Mouse (Mus musculus): Measurements from ENCODE around the gene Gnb1. TPM values are rescaled to one million over a fixed set of nuclear protein-coding genes. Genes with fewer than 3 reads are reported as not detected.

Gnb1 gene
- polyA plus RNA-seq (2012; rRNA removed; ENCODE audit: low replicate concordance): 463 and 1,045 TPM in 2 replicates

DNA sequence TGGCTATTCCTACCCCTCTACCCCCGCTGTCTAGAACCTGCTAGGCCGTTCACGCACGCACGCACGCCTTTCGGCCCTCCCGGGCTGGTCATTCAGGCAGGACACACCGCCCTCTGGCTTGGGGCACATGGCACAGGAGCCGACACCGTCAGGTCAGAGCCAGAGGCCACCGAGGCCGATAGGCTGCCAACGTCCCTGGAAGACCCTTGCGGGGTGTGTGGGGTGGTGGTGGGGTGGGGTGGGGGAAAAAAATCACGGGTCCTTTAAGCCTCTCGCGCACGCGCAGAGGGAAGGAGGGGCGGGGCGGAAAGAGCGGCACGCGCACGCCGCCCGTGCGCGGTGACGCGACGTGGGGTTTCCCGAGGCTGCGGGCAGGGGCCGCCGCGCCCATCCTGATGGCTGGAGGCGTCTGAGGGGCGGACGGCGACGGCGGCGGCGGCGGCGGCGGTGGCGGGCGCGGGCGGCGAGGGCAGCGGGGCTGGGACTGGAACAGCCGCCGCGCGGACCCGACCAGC is at the start of gene Gnb1:
TSS of gene Gnb1 (plus strand) at position 372 of the 515 bp plus-strand sequence.

GRCm38 (mm10) chr4:155468952-155469351 is 22.2 kb upstream of the Gnb1 start, which contains the start of gene Tmem52:
Gene Tmem52 (plus strand): TSS chr4:155469114.

DNA sequence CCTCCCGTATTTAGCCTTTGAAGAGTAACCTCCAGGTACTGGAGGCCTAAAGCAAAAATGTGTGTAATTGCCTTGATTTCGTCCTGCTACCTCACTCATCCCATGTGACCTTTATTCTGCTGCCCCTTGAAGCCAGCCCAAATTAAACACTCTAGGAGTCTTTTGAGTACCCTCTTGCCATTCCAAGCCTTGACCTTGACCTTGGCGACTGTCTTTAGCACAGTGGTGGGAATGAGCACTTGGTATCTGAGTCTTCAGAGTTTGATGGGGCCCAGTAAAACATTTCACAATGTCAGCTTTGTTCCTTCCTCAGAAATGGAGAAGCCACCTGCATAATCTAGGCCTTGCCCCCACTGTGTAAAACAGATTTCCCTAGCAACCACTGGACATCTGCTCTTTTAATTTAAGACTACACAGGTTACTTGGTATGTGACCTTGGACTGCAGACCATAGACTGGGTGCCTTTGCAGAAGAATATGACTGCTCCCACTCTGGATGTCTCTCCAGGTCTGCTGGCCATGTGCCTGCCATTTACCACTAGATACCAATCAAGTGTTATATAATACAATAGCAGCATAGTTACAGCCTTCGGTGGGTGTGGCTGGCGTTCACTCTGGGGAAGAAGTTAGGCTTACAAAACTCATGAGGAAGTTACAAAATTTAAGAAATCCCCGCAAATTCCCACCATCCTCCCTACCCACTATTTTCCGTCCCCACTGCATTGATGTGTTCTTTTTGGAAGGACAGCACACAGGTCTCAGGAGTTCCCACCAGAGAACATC is 70.7 kb downstream of the Gnb1 start, which contains the start of gene Nadk:
TSS of gene Nadk (plus strand) at position 718 of the 782 bp plus-strand sequence.

DNA sequence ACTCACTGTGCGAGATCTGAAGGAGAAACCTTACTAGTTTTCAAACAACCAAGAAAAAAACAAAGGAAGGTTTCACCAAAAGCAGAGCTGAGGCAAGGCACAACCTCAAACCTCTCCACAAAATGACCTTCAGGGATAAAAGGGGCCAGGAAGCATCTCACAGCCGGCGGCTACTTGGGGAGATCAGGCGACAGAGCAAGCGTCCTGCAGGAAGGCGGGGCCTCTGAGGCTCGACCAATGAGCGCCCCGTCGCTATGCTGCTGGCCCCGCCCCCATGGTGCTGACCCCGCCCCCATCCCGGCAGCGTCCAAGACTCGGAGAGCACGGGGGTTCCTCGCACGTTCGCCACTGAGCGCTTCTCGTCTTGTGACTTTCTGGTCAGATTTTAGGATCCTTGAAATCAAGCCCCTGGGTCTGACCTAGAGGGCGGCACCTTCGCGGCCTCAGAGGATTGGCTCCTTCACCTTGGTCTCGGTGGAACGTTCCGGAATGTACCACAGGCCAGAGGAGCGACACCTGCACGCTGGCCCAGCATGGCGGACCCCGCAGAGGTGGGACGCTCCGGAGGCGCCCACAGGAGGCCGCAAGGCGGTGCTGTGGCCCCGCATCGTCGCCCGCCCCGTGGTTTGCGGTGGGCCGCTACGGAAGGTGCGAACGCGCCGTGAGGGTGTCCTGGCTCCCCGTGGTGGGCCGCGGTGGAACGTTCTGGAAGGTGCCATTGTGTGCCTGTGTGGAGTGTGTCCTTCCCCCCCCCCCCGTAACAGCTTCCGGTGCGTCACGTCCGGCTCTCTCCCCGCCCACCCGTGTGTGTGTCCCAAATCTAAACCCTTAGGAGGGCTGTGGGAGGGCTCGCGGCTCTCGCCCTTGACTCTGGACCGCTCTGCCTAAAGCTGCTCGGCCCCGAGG is 110.2 kb downstream of the Gnb1 start, which contains the start of gene Slc35e2:
TSS of gene Slc35e2 (plus strand) at position 326 of the 906 bp plus-strand sequence.

Other genes starting within 250 kb of the Gnb1 start
- 55.3 and 69.9 TPM in 2 replicates for gene Faap20, start 241.6 kb upstream of the Gnb1 start, polyA plus RNA-seq (2012; rRNA removed; ENCODE audit: low replicate concordance)
- 20.9 and 61.8 TPM in 2 replicates for gene Prkcz, start 130.0 kb upstream of the Gnb1 start, polyA plus RNA-seq (2012; rRNA removed; ENCODE audit: low replicate concordance)
- 0.34 and 1.2 TPM in 2 replicates for gene Gabrd, start 93.2 kb upstream of the Gnb1 start, polyA plus RNA-seq (2012; rRNA removed; ENCODE audit: low replicate concordance)
- 0.82 and 0.87 TPM in 2 replicates for gene Cfap74, start 82.2 kb upstream of the Gnb1 start, polyA plus RNA-seq (2012; rRNA removed; ENCODE audit: low replicate concordance)
- 1.1 and 2.4 TPM in 2 replicates for gene Tmem52, start 22.2 kb upstream of the Gnb1 start, polyA plus RNA-seq (2012; rRNA removed; ENCODE audit: low replicate concordance)
- 106 and 132 TPM in 2 replicates for gene Nadk, start 71.0 kb downstream of the Gnb1 start, polyA plus RNA-seq (2012; rRNA removed; ENCODE audit: low replicate concordance)
- 16.8 and 17.8 TPM in 2 replicates for gene Slc35e2, start 110.1 kb downstream of the Gnb1 start, polyA plus RNA-seq (2012; rRNA removed; ENCODE audit: low replicate concordance)
- 28.5 and 44.9 TPM in 2 replicates for gene Cdk11b, start 133.5 kb downstream of the Gnb1 start, polyA plus RNA-seq (2012; rRNA removed; ENCODE audit: low replicate concordance)
- gene Gm10563, start 154.0 kb downstream of the Gnb1 start, polyA plus RNA-seq (2012; rRNA removed; ENCODE audit: low replicate concordance): not detected in 2 replicates
- 23.1 and 28.4 TPM in 2 replicates for gene Mmp23, start 162.0 kb downstream of the Gnb1 start, polyA plus RNA-seq (2012; rRNA removed; ENCODE audit: low replicate concordance)
- gene Mib2, start 177.8 kb downstream of the Gnb1 start, polyA plus RNA-seq (2012; rRNA removed; ENCODE audit: low replicate concordance): 63.6 and 88.9 TPM in 2 replicates
- gene Fndc10, start 203.0 kb downstream of the Gnb1 start, polyA plus RNA-seq (2012; rRNA removed; ENCODE audit: low replicate concordance): 28.5 and 30.2 TPM in 2 replicates
- gene Ssu72, start 213.4 kb downstream of the Gnb1 start, polyA plus RNA-seq (2012; rRNA removed; ENCODE audit: low replicate concordance): 124 and 138 TPM in 2 replicates
- gene Tmem240, start 243.4 kb downstream of the Gnb1 start, polyA plus RNA-seq (2012; rRNA removed; ENCODE audit: low replicate concordance): 0.58 and 0.78 TPM in 2 replicates

Measured in duodenum, adult 2 months (tissue).